Mouse (Mus musculus) layer of hippocampus, adult 2 months (tissue): ENCODE measurements around the gene Itga6. TPM values are rescaled to one million over a fixed set of nuclear protein-coding genes. Genes with fewer than 3 reads are reported as not detected.
"Not testable (repeated sequence)": the region's sequence is repeated elsewhere in the genome, so short reads cannot be mapped to it uniquely, and the experiment has no call there.

Experiments used
- DNase-seq, 2 experiments: peaks; one replicate each; pipeline ENCODE4 v3.0.0; 2022; ENCODE audit warnings: low spot score in 2 of 2
- H3K27ac ChIP-seq: fragments of 200-600 bp; 2 replicates; pipeline ENCODE4 v1.8.1; 2022
- H3K4me3 ChIP-seq: fragments of 200-600 bp; 2 replicates; pipeline ENCODE4 v1.8.1; 2022; ENCODE audit warnings: mild to moderate bottlenecking
- CTCF ChIP-seq: fragments of 200-600 bp; conservative IDR thresholded peaks from 2 replicates; pipeline ENCODE4 v1.8.1; 2022; ENCODE audit warnings: antibody characterized with exemption, mild to moderate bottlenecking, moderate library complexity
- total RNA-seq, 2 experiments: library from RNA; stranded (reverse); gene quantifications; 2 replicates each; pipeline ENCODE4 v1.2.3; 2021

Gene Itga6
- total RNA-seq, 2 experiments from 2014 or later, result 21.1 to 25.8 TPM

- no peak for DNase-seq
- Histone ChIP-seq H3K4me3 (no peak overlapping the region), H3K27ac (no peak overlapping the region)
- no peak for TF ChIP-seq CTCF
Measured at GRCm38 (mm10) chr2:71833626-71834025, 88.2 kb downstream of the Itga6 start.

- H3K27ac ChIP-seq, result no peak overlapping the region
- no peak overlapping the region for H3K4me3 ChIP-seq
- no peak for DNase-seq
- TF ChIP-seq CTCF, result no peak
Measured at GRCm38 (mm10) chr2:71834371-71834770, 89.0 kb downstream of the Itga6 start.

- no peak for DNase-seq
- Histone ChIP-seq H3K27ac (no peak overlapping the region), H3K4me3 (no peak overlapping the region)
- TF ChIP-seq CTCF, result no peak
Measured at GRCm38 (mm10) chr2:71835556-71835955, 90.1 kb downstream of the Itga6 start.

- H3K4me3 ChIP-seq, result no peak overlapping the region
- no peak for DNase-seq
- no peak for TF ChIP-seq CTCF
- no peak overlapping the region for H3K27ac ChIP-seq
Measured at GRCm38 (mm10) chr2:71836232-71836631, 90.8 kb downstream of the Itga6 start.

DNA sequence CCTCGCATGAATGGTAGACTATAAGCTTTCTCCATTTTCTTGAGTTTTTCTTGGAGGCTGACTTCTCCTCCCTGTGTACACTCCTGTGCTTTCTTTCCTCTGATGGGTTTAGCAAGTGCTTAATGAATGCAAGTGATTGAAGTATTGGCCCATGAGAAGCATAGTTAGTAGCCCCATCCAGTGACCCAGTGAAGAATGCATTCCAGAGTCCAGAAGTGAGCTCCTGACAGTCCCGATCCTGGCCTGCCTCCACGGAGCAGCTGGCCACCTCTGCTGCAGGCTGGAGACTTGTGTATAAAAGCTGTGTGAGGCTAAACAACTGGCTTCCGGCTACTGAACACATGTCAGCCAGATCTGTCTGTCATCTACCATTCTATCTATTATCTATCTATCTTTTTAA is 91.8 kb downstream of the Itga6 start:
- no peak overlapping the region for H3K4me3 ChIP-seq
- DNase-seq, result no peak
- no peak overlapping the region for H3K27ac ChIP-seq
- no peak for TF ChIP-seq CTCF

DNA sequence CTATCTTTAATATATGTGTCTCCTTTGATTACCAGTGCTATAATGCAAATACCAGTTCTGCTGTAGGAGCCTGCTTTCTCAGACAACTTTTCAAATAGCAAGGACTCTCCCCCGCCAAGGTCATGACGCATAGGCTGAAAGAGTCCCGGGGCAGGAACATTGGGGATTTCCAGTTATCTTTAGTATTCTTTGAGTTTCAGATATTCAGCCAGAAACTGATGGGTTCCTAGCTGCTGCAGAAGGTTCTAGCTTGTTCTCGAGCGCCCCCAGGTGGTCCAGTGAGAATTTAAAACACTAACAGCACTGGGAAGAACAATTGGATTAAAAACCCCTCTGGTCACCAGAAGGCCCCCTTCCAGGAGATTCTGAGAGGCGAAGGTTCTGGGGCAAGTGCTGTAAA is 92.4 kb downstream of the Itga6 start:
- H3K4me3 ChIP-seq, result no peak overlapping the region
- no peak overlapping the region for H3K27ac ChIP-seq
- TF ChIP-seq CTCF, result peak; percentile 86
- peak; percentile 52 to 77 for DNase-seq

- Histone ChIP-seq H3K27ac (no peak overlapping the region), H3K4me3 (no peak overlapping the region)
- DNase-seq, result no peak
- TF ChIP-seq CTCF, result no peak
Measured at GRCm38 (mm10) chr2:71843316-71843715, 97.9 kb downstream of the Itga6 start.

DNA sequence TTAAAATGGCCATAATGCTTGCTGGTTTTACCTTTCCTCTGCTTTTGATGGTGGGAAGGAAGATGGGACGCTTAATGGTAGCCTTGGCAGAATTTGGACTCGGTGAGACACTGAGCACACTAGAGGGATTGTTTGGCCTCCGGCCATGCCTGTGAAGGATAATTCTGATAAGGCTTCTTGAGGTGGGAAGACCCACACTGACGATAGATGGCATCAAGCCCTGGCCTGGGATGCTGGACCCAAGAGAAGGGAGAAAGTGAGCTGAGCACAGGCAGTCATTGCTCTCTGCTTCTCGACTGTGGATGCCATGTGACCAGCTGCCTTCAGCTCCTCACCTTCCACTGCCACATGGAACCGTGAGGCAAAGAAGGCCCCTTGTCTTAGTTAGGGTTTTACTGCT is 99.5 kb downstream of the Itga6 start:
- no peak for TF ChIP-seq CTCF
- no peak for DNase-seq
- Histone ChIP-seq H3K4me3 (no peak overlapping the region), H3K27ac (no peak overlapping the region)

DNA sequence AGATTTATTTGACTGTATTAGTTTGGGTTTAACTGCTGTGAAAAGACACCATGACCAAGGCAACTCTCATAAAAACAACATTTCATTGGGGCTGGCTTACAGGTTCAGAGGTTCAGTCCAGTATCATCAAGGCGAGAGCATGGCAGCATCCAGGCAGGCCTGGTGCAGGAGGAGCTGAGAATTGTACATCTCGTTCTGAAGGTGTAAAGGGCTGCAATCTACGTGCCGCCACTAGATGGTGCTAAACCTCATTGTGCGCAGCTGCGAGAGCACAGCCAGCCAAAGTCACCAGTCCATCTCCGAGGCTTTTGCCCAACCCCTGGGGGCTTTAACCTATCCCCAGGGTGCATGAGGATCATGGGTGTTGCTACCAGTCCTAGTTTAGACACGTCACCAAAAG is 106.7 kb downstream of the Itga6 start:
- H3K27ac ChIP-seq, H3K4me3 ChIP-seq: not testable (repeated sequence)
- peak; percentile 66 for TF ChIP-seq CTCF
- peak in 1 of 2 experiments; percentile 57 for DNase-seq

GRCm38 (mm10) chr2:71855076-71855475 is 109.7 kb downstream of the Itga6 start:
- no peak for DNase-seq
- TF ChIP-seq CTCF, result no peak
- H3K4me3 ChIP-seq, result no peak overlapping the region
- no peak overlapping the region for H3K27ac ChIP-seq

DNA sequence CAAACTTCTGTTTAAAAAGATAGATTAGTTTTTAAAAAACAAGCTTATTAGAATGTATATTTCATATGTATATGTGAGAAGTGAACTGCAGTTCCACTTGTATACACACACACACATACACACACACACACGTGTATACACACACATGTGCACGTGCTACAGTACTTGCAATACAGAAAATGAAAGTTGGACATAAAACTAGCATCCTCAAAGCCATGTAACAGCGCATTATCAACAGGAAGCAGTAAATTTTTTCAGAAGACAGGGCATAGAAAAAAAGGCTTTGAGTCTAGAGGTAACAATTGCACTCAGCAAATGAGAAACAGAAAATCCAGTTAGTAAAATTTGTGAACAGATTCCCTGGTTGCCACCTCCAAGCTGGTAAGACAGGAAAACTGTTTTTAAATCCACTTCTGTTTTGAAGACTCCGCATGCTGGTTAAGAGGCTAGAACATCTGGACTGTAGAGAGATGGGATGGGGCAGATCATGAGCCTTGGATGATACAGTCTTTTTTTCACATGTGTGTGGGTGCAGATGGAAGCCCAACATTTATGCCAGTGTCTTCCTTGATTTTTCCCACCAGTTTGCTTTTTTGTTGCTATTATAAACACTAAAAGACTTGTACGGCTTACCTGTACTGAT is 118.2 kb downstream of the Itga6 start:
- H3K27ac ChIP-seq, result peak overlapping the region; percentile 49

GRCm38 (mm10) chr2:71865022-71865421 is 119.6 kb downstream of the Itga6 start:
- Histone ChIP-seq H3K27ac (peak overlapping the region; percentile 49), H3K4me3 (no peak overlapping the region)
- TF ChIP-seq CTCF, result no peak

More for the DNA sequence above, 118.2 kb downstream of the Itga6 start:
- no peak overlapping the region for H3K4me3 ChIP-seq
- no peak for TF ChIP-seq CTCF
- DNase-seq, result no peak

DNA sequence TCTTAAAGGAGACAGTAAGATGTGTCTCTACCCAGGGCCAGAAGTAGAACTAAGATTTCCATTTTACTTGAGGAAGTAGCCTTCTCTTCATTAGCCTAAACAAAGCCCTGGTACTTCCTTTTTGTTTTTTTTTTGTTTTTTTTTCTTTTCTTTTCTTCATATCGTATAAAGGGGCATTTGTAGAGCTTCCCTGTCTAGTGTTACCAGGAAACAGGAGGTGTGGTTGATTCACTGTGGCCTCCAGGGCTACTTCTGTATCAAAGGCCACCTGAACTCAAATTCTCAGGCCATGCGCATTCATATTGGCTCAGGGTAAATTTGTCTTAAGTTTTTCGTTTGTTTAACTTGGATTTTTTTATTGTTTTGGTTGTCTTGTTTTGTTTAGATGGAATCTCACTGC is 120.5 kb downstream of the Itga6 start:
- no peak for DNase-seq
- TF ChIP-seq CTCF, result no peak
- peak overlapping the region; percentile 49 for H3K27ac ChIP-seq
- H3K4me3 ChIP-seq, result no peak overlapping the region

More at GRCm38 (mm10) chr2:71865022-71865421, 119.6 kb downstream of the Itga6 start:
- DNase-seq, result peak; percentile 72 to 86

DNA sequence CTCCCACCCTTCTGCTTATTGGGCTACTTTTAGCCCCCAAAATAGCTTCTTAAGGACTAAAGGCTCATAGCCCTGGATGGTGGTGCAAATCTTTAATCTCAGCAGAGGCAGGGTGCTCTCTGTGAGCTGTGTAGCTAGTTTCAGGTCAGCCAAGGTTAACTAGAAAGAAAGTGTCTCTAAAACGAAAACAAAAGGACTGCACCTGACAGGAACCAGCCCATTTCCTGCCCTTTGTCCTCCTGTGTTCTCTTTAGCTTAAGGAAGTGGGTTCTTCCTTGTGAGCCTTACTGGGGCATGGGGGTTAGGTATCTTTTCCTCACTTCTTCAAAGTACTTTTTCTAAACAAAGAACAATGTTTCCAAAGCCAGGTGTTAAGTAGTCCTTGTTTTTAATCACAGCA is 121.1 kb downstream of the Itga6 start:
- DNase-seq, result no peak
- Histone ChIP-seq H3K27ac (peak overlapping the region; percentile 49), H3K4me3 (no peak overlapping the region)
- TF ChIP-seq CTCF, result no peak

DNA sequence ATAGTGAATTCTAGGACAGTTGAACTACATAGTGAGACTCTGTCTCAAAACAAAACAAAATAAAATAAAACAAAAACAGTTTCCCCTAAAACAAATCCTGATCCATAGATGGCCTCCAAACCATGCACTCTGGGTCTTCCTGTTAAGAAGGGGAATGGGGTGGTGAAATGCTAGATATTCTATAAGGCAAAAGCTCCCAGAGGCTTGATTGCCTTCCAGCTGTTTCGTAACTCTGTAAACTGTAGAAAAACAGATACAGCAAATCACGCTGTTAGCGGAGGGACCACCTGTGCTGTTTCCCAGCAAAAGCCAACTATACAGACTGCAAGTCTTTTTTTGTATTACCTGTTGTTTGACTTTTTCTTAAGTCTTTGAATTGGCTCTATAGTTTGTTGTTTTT is 121.6 kb downstream of the Itga6 start:
- no peak for TF ChIP-seq CTCF

More for the DNA sequence above, 121.6 kb downstream of the Itga6 start:
- peak overlapping the region; percentile 49 for H3K27ac ChIP-seq
- H3K4me3 ChIP-seq, result no peak overlapping the region
- no peak for DNase-seq
